Mouse (Mus musculus) intestine, embryonic 15.5 days (tissue): ENCODE results near the gene Snrpg. TPM values are rescaled to one million over a fixed set of nuclear protein-coding genes. Genes with fewer than 3 reads are reported as not detected.
A peak's percentile ranks its signal among the peaks of the same experiment; 100 is the strongest.

ENCODE experiments used
- ATAC-seq: fragments of 200-750 bp; cut with Nextera tagmentation; 2 replicates; pipeline ENCODE4 v1.8.0; 2017; ENCODE audit warnings: moderate TSS enrichment, moderate library complexity
- H3K27ac ChIP-seq: fragments of 300-500 bp; sonication (generic); 2 replicates; pipeline ENCODE4 v1.5.1; 2015; ENCODE audit warnings: mild to moderate bottlenecking, inconsistent platforms
- H3K27me3 ChIP-seq: fragments of 300-500 bp; sonication (generic); replicated peaks from 2 replicates; pipeline ENCODE4 v1.6.1; 2015; ENCODE audit warnings: inconsistent platforms
- H3K36me3 ChIP-seq: fragments of 300-500 bp; sonication (generic); 2 replicates; pipeline ENCODE4 v1.6.1; 2015; ENCODE audit warnings: inconsistent platforms
- H3K4me1 ChIP-seq: fragments of 300-500 bp; sonication (generic); replicated peaks from 2 replicates; pipeline ENCODE4 v1.6.1; 2015; ENCODE audit warnings: inconsistent platforms
- H3K4me2 ChIP-seq: fragments of 300-500 bp; sonication (generic); replicated peaks from 2 replicates; pipeline ENCODE4 v1.6.1; 2015; ENCODE audit warnings: mild to moderate bottlenecking, inconsistent platforms
- H3K4me3 ChIP-seq: fragments of 300-500 bp; sonication (generic); replicated peaks from 2 replicates; pipeline ENCODE4 v1.5.1; 2015; ENCODE audit warnings: inconsistent platforms
- H3K9ac ChIP-seq: fragments of 300-500 bp; sonication (generic); 2 replicates; pipeline ENCODE4 v1.6.1; 2015; ENCODE audit warnings: inconsistent platforms
- H3K9me3 ChIP-seq: fragments of 300-500 bp; sonication (generic); 2 replicates; pipeline ENCODE4 v1.6.1; 2016; ENCODE audit warnings: inconsistent platforms
- WGBS: fragments of 180-500 bp; shearing (Covaris S2); methylation state at CpG from one replicate; pipeline ENCODE4 v1.1.7; 2015; 5-methylcytosine and 5-hydroxymethylcytosine counted together
- polyA plus RNA-seq: library from polyadenylated mRNA; unstranded; fragments of >200 nt; fragmentation: Nextera tagmentation; extraction: Ambion mirVana; gene quantifications from 2 replicates; pipeline ENCODE4 v1.2.1, GENCODE M21; 2015

The Snrpg gene
- polyA plus RNA-seq, 1 experiment from 2014 or later, result 541 TPM

GRCm38 (mm10) chr6:86346063-86346462 lies 25.0 kb upstream of the Snrpg start:
- no peak for ATAC-seq
- WGBS, result 31% methylated on average over 2 of the region's 2 CpGs

GRCm38 (mm10) chr6:86349257-86349656 lies 21.8 kb upstream of the Snrpg start:
- H3K27me3 ChIP-seq, result no peaks in the 10 kb centered on the region
- no peaks in the 10 kb centered on the region for H3K4me1 ChIP-seq
- H3K9me3 ChIP-seq, result no peaks in the 10 kb centered on the region
- WGBS, result 61% methylated on average over 7 of the region's 7 CpGs
- H3K4me3 ChIP-seq, result no peak overlapping the region
- no peak for ATAC-seq
- H3K27ac ChIP-seq, result no peak overlapping the region
- H3K36me3 ChIP-seq, result no peaks in the 10 kb centered on the region
- no peak overlapping the region for H3K4me2 ChIP-seq
- no peak overlapping the region for H3K9ac ChIP-seq

More at GRCm38 (mm10) chr6:86346063-86346462, 25.0 kb upstream of the Snrpg start:
- no peaks in the 10 kb centered on the region for H3K27me3 ChIP-seq
- H3K36me3 ChIP-seq, result no peaks in the 10 kb centered on the region
- H3K9ac ChIP-seq, result no peak overlapping the region
- H3K4me3 ChIP-seq, result no peak overlapping the region
- H3K27ac ChIP-seq, result no peak overlapping the region
- no peaks in the 10 kb centered on the region for H3K4me1 ChIP-seq
- no peaks in the 10 kb centered on the region for H3K9me3 ChIP-seq
- no peak overlapping the region for H3K4me2 ChIP-seq

GRCm38 (mm10) chr6:86354948-86355347 lies 16.2 kb upstream of the Snrpg start:
- no peak for ATAC-seq
- H3K27ac ChIP-seq, result no peak overlapping the region
- no peaks in the 10 kb centered on the region for H3K27me3 ChIP-seq
- no peak overlapping the region for H3K4me2 ChIP-seq
- 71% methylated on average over 3 of the region's 3 CpGs for WGBS
- H3K4me1 ChIP-seq, result no peaks in the 10 kb centered on the region
- no peaks in the 10 kb centered on the region for H3K9me3 ChIP-seq
- no peak overlapping the region for H3K4me3 ChIP-seq
- no peaks in the 10 kb centered on the region for H3K36me3 ChIP-seq
- no peak overlapping the region for H3K9ac ChIP-seq

GRCm38 (mm10) chr6:86356956-86357355 lies 14.1 kb upstream of the Snrpg start:
- WGBS, result 76% methylated on average over 9 of the region's 9 CpGs
- ATAC-seq, result no peak

GRCm38 (mm10) chr6:86360691-86361090 lies 10.4 kb upstream of the Snrpg start:
- Histone ChIP-seq H3K9me3 (no peaks in the 10 kb centered on the region), H3K9ac (no peak overlapping the region), H3K4me3 (no peak overlapping the region), H3K4me2 (no peak overlapping the region), H3K27me3 (no peaks in the 10 kb centered on the region), H3K4me1 (no peaks in the 10 kb centered on the region), H3K36me3 (no peaks in the 10 kb centered on the region), H3K27ac (no peak overlapping the region)
- 59% methylated on average over 7 of the region's 7 CpGs for WGBS
- no peak for ATAC-seq

More at GRCm38 (mm10) chr6:86356956-86357355, 14.1 kb upstream of the Snrpg start:
- no peak overlapping the region for H3K27ac ChIP-seq
- no peak overlapping the region for H3K4me3 ChIP-seq
- no peak overlapping the region for H3K9ac ChIP-seq
- no peaks in the 10 kb centered on the region for H3K27me3 ChIP-seq
- H3K4me2 ChIP-seq, result no peak overlapping the region
- no peaks in the 10 kb centered on the region for H3K4me1 ChIP-seq
- H3K36me3 ChIP-seq, result no peaks in the 10 kb centered on the region
- H3K9me3 ChIP-seq, result no peaks in the 10 kb centered on the region

GRCm38 (mm10) chr6:86361373-86361772 lies 9.7 kb upstream of the Snrpg start:
- Histone ChIP-seq H3K27ac (no peak overlapping the region), H3K4me2 (no peak overlapping the region), H3K4me1 (0 out of 2 replicates have a peak, but pooled peaks cover under 1% of the 10 kb centered on the region), H3K4me3 (no peak overlapping the region), H3K9me3 (no peaks in the 10 kb centered on the region), H3K36me3 (no peaks in the 10 kb centered on the region), H3K27me3 (no peaks in the 10 kb centered on the region), H3K9ac (no peak overlapping the region)
- ATAC-seq, result no peak
- WGBS, result 88% methylated on average over 7 of the region's 7 CpGs

GRCm38 (mm10) chr6:86364442-86365141 lies 6.5 kb upstream of the Snrpg start:
- H3K9me3 ChIP-seq, result no peaks in the 10 kb centered on the region
- peak overlapping the region; percentile 70 for H3K4me3 ChIP-seq
- H3K27ac ChIP-seq, result no peak overlapping the region
- peak overlapping the region; percentile 85 for H3K4me2 ChIP-seq
- peak overlapping the region; percentile 43 for H3K9ac ChIP-seq
- 0 out of 2 replicates have a peak, but pooled peaks cover 4% of the 10 kb centered on the region for H3K4me1 ChIP-seq
- H3K27me3 ChIP-seq, result no peaks in the 10 kb centered on the region
- peak; percentile 36 for ATAC-seq
- 1% methylated on average over 17 of the region's 17 CpGs for WGBS
- H3K36me3 ChIP-seq, result 0 out of 2 replicates have a peak, but pooled peaks cover 6% of the 10 kb centered on the region

- under 1% methylated on average over 76 of the region's 76 CpGs for WGBS
- peak; percentile 95 for ATAC-seq
- Histone ChIP-seq H3K4me2 (peak within 1 kb of the TSS; percentile 85), H3K4me1 (peaks cover 5% of the 10 kb centered on the region; the same call in 1 of the 2 replicates), H3K27me3 (no peaks in the 10 kb centered on the region), H3K27ac (peak within 1 kb of the TSS; percentile 86), H3K4me3 (peak within 1 kb of the TSS; percentile 70), H3K9ac (peak within 1 kb of the TSS; percentile 76), H3K9me3 (no peaks in the 10 kb centered on the region), H3K36me3 (0 out of 2 replicates have a peak, but pooled peaks cover 6% of the 10 kb centered on the region)
Observed at GRCm38 (mm10) chr6:86365371-86366124, 5.6 kb upstream of the Snrpg start, which contains the start of gene Fam136a. Fam136a (plus strand) TSS chr6:86365646.

- WGBS, result 39% methylated on average over 25 of the region's 25 CpGs
- Histone ChIP-seq H3K4me3 (peak overlapping the region; percentile 70), H3K27me3 (no peaks in the 10 kb centered on the region), H3K4me2 (peak overlapping the region; percentile 85), H3K9ac (peak overlapping the region; percentile 76), H3K4me1 (peaks cover 10% of the 10 kb centered on the region; the same call in 1 of the 2 replicates), H3K9me3 (no peaks in the 10 kb centered on the region), H3K36me3 (0 out of 2 replicates have a peak, but pooled peaks cover 6% of the 10 kb centered on the region), H3K27ac (peak overlapping the region; percentile 86)
- ATAC-seq, result no peak; the same call in 1 of the 2 replicates
Observed at GRCm38 (mm10) chr6:86366125-86366852, 4.8 kb upstream of the Snrpg start.

- no peak for ATAC-seq
- Histone ChIP-seq H3K4me2 (peak overlapping the region; percentile 85), H3K27ac (no peak overlapping the region), H3K36me3 (0 out of 2 replicates have a peak, but pooled peaks cover 6% of the 10 kb centered on the region), H3K9ac (0 out of 2 replicates have a peak overlapping the region, but pooled peaks have one; percentile 76), H3K4me1 (peaks cover 10% of the 10 kb centered on the region; the same call in 1 of the 2 replicates), H3K27me3 (no peaks in the 10 kb centered on the region), H3K4me3 (peak overlapping the region; percentile 70), H3K9me3 (no peaks in the 10 kb centered on the region)
- 67% methylated on average over 2 of the region's 2 CpGs for WGBS
Observed at GRCm38 (mm10) chr6:86366853-86367249, 4.3 kb upstream of the Snrpg start.

GRCm38 (mm10) chr6:86368479-86368878 lies 2.6 kb upstream of the Snrpg start:
- Histone ChIP-seq H3K4me3 (no peak overlapping the region), H3K36me3 (0 out of 2 replicates have a peak, but pooled peaks cover 6% of the 10 kb centered on the region), H3K27me3 (no peaks in the 10 kb centered on the region), H3K9me3 (no peaks in the 10 kb centered on the region), H3K4me1 (peaks cover 18% of the 10 kb centered on the region; the same call in 1 of the 2 replicates), H3K27ac (no peak overlapping the region), H3K4me2 (no peak overlapping the region), H3K9ac (no peak overlapping the region)
- WGBS, result 94% methylated on average over 5 of the region's 5 CpGs
- no peak for ATAC-seq
